Mouse (Mus musculus) neural tube, embryonic 14.5 days (tissue): ENCODE measurements around the gene Myh10. TPM values are rescaled to one million over a fixed set of nuclear protein-coding genes. Genes with fewer than 3 reads are reported as not detected.

ENCODE experiments used
- ATAC-seq: fragments of 200-750 bp; cut with Nextera tagmentation; 2 replicates; pipeline ENCODE4 v1.8.0; 2017; ENCODE audit warnings: low read depth, mild to moderate bottlenecking, moderate TSS enrichment, moderate library complexity
- H3K27ac ChIP-seq: fragments of 300-500 bp; sonication (generic); 2 replicates; pipeline ENCODE4 v1.5.1; 2014; ENCODE audit warnings: low read depth, mild to moderate bottlenecking, control low read depth, low read length, moderate library complexity, mixed read lengths
- H3K27me3 ChIP-seq: fragments of 300-500 bp; sonication (generic); 2 replicates; pipeline ENCODE4 v1.6.1; 2014; ENCODE audit warnings: low read length; ENCODE audit not compliant: control insufficient read depth, insufficient read depth
- H3K36me3 ChIP-seq: fragments of 300-500 bp; sonication (generic); 2 replicates; pipeline ENCODE4 v1.6.1; 2014; ENCODE audit warnings: low read length, mixed read lengths; ENCODE audit not compliant: control insufficient read depth, insufficient read depth
- H3K4me1 ChIP-seq: fragments of 300-500 bp; sonication (generic); 2 replicates; pipeline ENCODE4 v1.6.1; 2014; ENCODE audit warnings: low read length; ENCODE audit not compliant: control insufficient read depth, insufficient read depth
- H3K4me2 ChIP-seq: fragments of 300-500 bp; sonication (generic); 2 replicates; pipeline ENCODE4 v1.6.1; 2014; ENCODE audit warnings: mild to moderate bottlenecking, low read depth, low read length, control low read depth
- H3K4me3 ChIP-seq: fragments of 300-500 bp; sonication (generic); 2 replicates; pipeline ENCODE4 v1.5.1; 2014; ENCODE audit warnings: low read depth, low read length, control low read depth, mixed read lengths
- H3K9ac ChIP-seq: fragments of 300-500 bp; sonication (generic); replicated peaks from 2 replicates; pipeline ENCODE4 v1.6.1; 2014; ENCODE audit warnings: low read depth, mild to moderate bottlenecking, control low read depth, low read length, mixed read lengths
- H3K9me3 ChIP-seq: fragments of 300-500 bp; sonication (generic); 2 replicates; pipeline ENCODE4 v1.6.1; 2016; ENCODE audit warnings: low read length; ENCODE audit not compliant: control insufficient read depth
- WGBS: fragments of 180-500 bp; shearing (Covaris S2); extraction: QIAGEN DNeasy Blood & Tissue Kit; methylation state at CpG from one replicate; pipeline ENCODE4 v1.1.7; 2014; 5-methylcytosine and 5-hydroxymethylcytosine counted together
- polyA plus RNA-seq: library from polyadenylated mRNA; unstranded; fragments of >200 nt; fragmentation: Nextera tagmentation; extraction: Ambion mirVana; gene quantifications from 2 replicates; pipeline ENCODE4 v1.2.1, GENCODE M21; 2014

Myh10 gene
- polyA plus RNA-seq, 1 experiment from 2014 or later, result 92.2 TPM

- no peak overlapping the region for H3K4me2 ChIP-seq
- no peaks in the 10 kb centered on the region for H3K4me1 ChIP-seq
- no peaks in the 10 kb centered on the region for H3K9me3 ChIP-seq
- 92% methylated on average over 9 of the region's 9 CpGs for WGBS
- H3K4me3 ChIP-seq, result no peak overlapping the region
- H3K27me3 ChIP-seq, result no peaks in the 10 kb centered on the region
- peaks cover 83% of the 10 kb centered on the region for H3K36me3 ChIP-seq
- H3K27ac ChIP-seq, result no peak overlapping the region
- no peak overlapping the region for H3K9ac ChIP-seq
- no peak for ATAC-seq
These were observed 78.6 kb downstream of the Myh10 start for GRCm38 (mm10) chr11:68769770-68770510.

GRCm38 (mm10) chr11:68776147-68776655 is 84.8 kb downstream of the Myh10 start:
- no peak overlapping the region for H3K4me3 ChIP-seq
- H3K9me3 ChIP-seq, result no peaks in the 10 kb centered on the region
- H3K9ac ChIP-seq, result no peak overlapping the region
- H3K36me3 ChIP-seq, result peaks cover 47% of the 10 kb centered on the region
- no peak overlapping the region for H3K27ac ChIP-seq
- no peak for ATAC-seq
- H3K4me1 ChIP-seq, result 0 out of 2 replicates have a peak, but pooled peaks cover 5% of the 10 kb centered on the region
- no peak overlapping the region for H3K4me2 ChIP-seq
- 86% methylated on average over 7 of the region's 7 CpGs for WGBS
- no peaks in the 10 kb centered on the region for H3K27me3 ChIP-seq

- Histone ChIP-seq H3K4me1 (0 out of 2 replicates have a peak, but pooled peaks cover 5% of the 10 kb centered on the region), H3K4me3 (no peak overlapping the region), H3K9me3 (no peaks in the 10 kb centered on the region), H3K27ac (no peak overlapping the region), H3K27me3 (no peaks in the 10 kb centered on the region), H3K9ac (no peak overlapping the region), H3K4me2 (no peak overlapping the region), H3K36me3 (peaks cover 42% of the 10 kb centered on the region)
- ATAC-seq, result no peak
- WGBS, result 85% methylated on average over 11 of the region's 11 CpGs
These were observed 86.6 kb downstream of the Myh10 start for GRCm38 (mm10) chr11:68777933-68778332.

GRCm38 (mm10) chr11:68778855-68779254 is 87.5 kb downstream of the Myh10 start:
- no peak overlapping the region for H3K4me2 ChIP-seq
- 0 out of 2 replicates have a peak, but pooled peaks cover 5% of the 10 kb centered on the region for H3K4me1 ChIP-seq
- H3K9me3 ChIP-seq, result no peaks in the 10 kb centered on the region
- H3K27me3 ChIP-seq, result no peaks in the 10 kb centered on the region
- no peak overlapping the region for H3K4me3 ChIP-seq
- H3K9ac ChIP-seq, result 0 out of 2 replicates have a peak overlapping the region, but pooled peaks have one; percentile 7
- peaks cover 38% of the 10 kb centered on the region for H3K36me3 ChIP-seq
- no peak for ATAC-seq
- H3K27ac ChIP-seq, result no peak overlapping the region

GRCm38 (mm10) chr11:68779735-68780465 is 88.5 kb downstream of the Myh10 start:
- Histone ChIP-seq H3K9me3 (no peaks in the 10 kb centered on the region), H3K9ac (no peak overlapping the region), H3K4me1 (0 out of 2 replicates have a peak, but pooled peaks cover 5% of the 10 kb centered on the region), H3K4me2 (no peak overlapping the region), H3K4me3 (no peak overlapping the region), H3K27me3 (no peaks in the 10 kb centered on the region), H3K27ac (no peak overlapping the region), H3K36me3 (peaks cover 44% of the 10 kb centered on the region)
- no peak for ATAC-seq
- 87% methylated on average over 10 of the region's 10 CpGs for WGBS

- Histone ChIP-seq H3K9me3 (no peaks in the 10 kb centered on the region), H3K27me3 (no peaks in the 10 kb centered on the region), H3K27ac (no peak overlapping the region), H3K4me3 (no peak overlapping the region), H3K4me2 (no peak overlapping the region), H3K9ac (no peak overlapping the region), H3K4me1 (0 out of 2 replicates have a peak, but pooled peaks cover 5% of the 10 kb centered on the region), H3K36me3 (peaks cover 51% of the 10 kb centered on the region)
- ATAC-seq, result no peak
- WGBS, result 92% methylated on average over 14 of the region's 14 CpGs
These were observed 89.2 kb downstream of the Myh10 start for GRCm38 (mm10) chr11:68780466-68781114.

- H3K36me3 ChIP-seq, result peaks cover 62% of the 10 kb centered on the region
- no peak for ATAC-seq
These were observed 91.0 kb downstream of the Myh10 start for GRCm38 (mm10) chr11:68782336-68782735.

GRCm38 (mm10) chr11:68785813-68786212 is 94.5 kb downstream of the Myh10 start:
- H3K27me3 ChIP-seq, result no peaks in the 10 kb centered on the region
- no peaks in the 10 kb centered on the region for H3K9me3 ChIP-seq
- peaks cover 86% of the 10 kb centered on the region for H3K36me3 ChIP-seq
- H3K9ac ChIP-seq, result no peak overlapping the region
- H3K27ac ChIP-seq, result no peak overlapping the region
- no peak for ATAC-seq
- H3K4me3 ChIP-seq, result no peak overlapping the region
- WGBS, result 94% methylated on average over 8 of the region's 8 CpGs
- no peaks in the 10 kb centered on the region for H3K4me1 ChIP-seq
- H3K4me2 ChIP-seq, result no peak overlapping the region

More at GRCm38 (mm10) chr11:68782336-68782735, 91.0 kb downstream of the Myh10 start:
- H3K4me2 ChIP-seq, result no peak overlapping the region
- no peaks in the 10 kb centered on the region for H3K9me3 ChIP-seq
- 95% methylated on average over 9 of the region's 9 CpGs for WGBS
- H3K27ac ChIP-seq, result no peak overlapping the region
- H3K4me1 ChIP-seq, result 0 out of 2 replicates have a peak, but pooled peaks cover 5% of the 10 kb centered on the region
- H3K27me3 ChIP-seq, result no peaks in the 10 kb centered on the region
- H3K9ac ChIP-seq, result no peak overlapping the region
- no peak overlapping the region for H3K4me3 ChIP-seq
